Mouse (Mus musculus) intestine, postnatal 0 days (tissue): ENCODE measurements at regions not wholly inside any gene's neighbourhood (a gene's known extent, or its start where the extent isn't known, plus 50 kb on each side); places are given as distances from the start of the nearest gene placed in this dataset.
A peak's percentile ranks its signal among the peaks of the same experiment; 100 is the strongest.
"Not testable (repeated sequence)": the region's sequence is repeated elsewhere in the genome, so short reads cannot be mapped to it uniquely, and the experiment has no call there.

ENCODE experiments used
- ATAC-seq: fragments of 200-750 bp; cut with Nextera tagmentation; 2 replicates; pipeline ENCODE4 v1.8.0; 2017; ENCODE audit warnings: mild to moderate bottlenecking, moderate TSS enrichment, moderate library complexity
- H3K27ac ChIP-seq: fragments of 300-500 bp; sonication (generic); 2 replicates; pipeline ENCODE4 v1.5.1; 2014; ENCODE audit warnings: mild to moderate bottlenecking, low read depth, low read length, moderate library complexity
- H3K27me3 ChIP-seq: fragments of 300-500 bp; sonication (generic); replicated peaks from 2 replicates; pipeline ENCODE4 v1.6.1; 2014; ENCODE audit warnings: low read length, mixed read lengths; ENCODE audit not compliant: control insufficient read depth, insufficient read depth
- H3K36me3 ChIP-seq: fragments of 300-500 bp; sonication (generic); 2 replicates; pipeline ENCODE4 v1.6.1; 2014; ENCODE audit warnings: mild to moderate bottlenecking, moderate library complexity; ENCODE audit not compliant: control insufficient read depth, insufficient read depth
- H3K4me1 ChIP-seq: fragments of 300-500 bp; sonication (generic); replicated peaks from 2 replicates; pipeline ENCODE4 v1.6.1; 2014; ENCODE audit warnings: antibody characterized with exemption, low read length, mixed read lengths; ENCODE audit not compliant: control insufficient read depth, insufficient read depth
- H3K4me2 ChIP-seq: fragments of 300-500 bp; sonication (generic); replicated peaks from 2 replicates; pipeline ENCODE4 v1.6.1; 2014; ENCODE audit warnings: low read depth, mild to moderate bottlenecking, moderate library complexity
- H3K4me3 ChIP-seq: fragments of 300-500 bp; sonication (generic); 2 replicates; pipeline ENCODE4 v1.5.1; 2014; ENCODE audit warnings: low read depth, low read length
- H3K9ac ChIP-seq: fragments of 300-500 bp; sonication (generic); 2 replicates; pipeline ENCODE4 v1.6.1; 2014; ENCODE audit warnings: mild to moderate bottlenecking, low read depth, low read length
- H3K9me3 ChIP-seq: fragments of 300-500 bp; sonication (generic); 2 replicates; pipeline ENCODE4 v1.6.1; 2016; ENCODE audit warnings: mixed run types; ENCODE audit not compliant: control insufficient read depth
- CTCF ChIP-seq: sonication (generic); IDR thresholded peaks from 2 replicates; pipeline ENCODE4 v1.5.1; 2016; ENCODE audit warnings: low read depth, mild to moderate bottlenecking, control low read depth, antibody characterized with exemption, moderate library complexity
- WGBS: fragments of 180-500 bp; shearing (Covaris S2); extraction: QIAGEN DNeasy Blood & Tissue Kit; methylation state at CpG from one replicate; pipeline ENCODE4 v1.1.7; 2014; 5-methylcytosine and 5-hydroxymethylcytosine counted together

GRCm38 (mm10) chr3:84390769-84391168, 84.1 kb upstream of the Trim2 start:
- no peaks in the 10 kb centered on the region for H3K9me3 ChIP-seq
- H3K36me3 ChIP-seq = no peaks in the 10 kb centered on the region
- no peaks in the 10 kb centered on the region for H3K4me1 ChIP-seq
- no peaks in the 10 kb centered on the region for H3K27me3 ChIP-seq
- no peak for TF ChIP-seq CTCF
- H3K9ac ChIP-seq = no peak overlapping the region
- ATAC-seq = peak; percentile 94
- H3K27ac ChIP-seq = peak overlapping the region; percentile 41
- 53% methylated on average over 5 of the region's 5 CpGs for WGBS
- H3K4me3 ChIP-seq = no peak overlapping the region
- H3K4me2 ChIP-seq = no peak overlapping the region

GRCm38 (mm10) chr3:84388486-84388885, 81.8 kb upstream of the Trim2 start:
- Histone ChIP-seq H3K4me3 (no peak overlapping the region), H3K27me3 (no peaks in the 10 kb centered on the region), H3K4me2 (no peak overlapping the region), H3K27ac (no peak overlapping the region), H3K9me3 (no peaks in the 10 kb centered on the region), H3K36me3 (no peaks in the 10 kb centered on the region), H3K4me1 (no peaks in the 10 kb centered on the region), H3K9ac (no peak overlapping the region)
- ATAC-seq = 0 out of 2 replicates have a peak, but pooled peaks have one; percentile 41
- TF ChIP-seq CTCF = no peak
- WGBS = 71% methylated on average over 6 of the region's 6 CpGs

GRCm38 (mm10) chr3:84385656-84386055, 79.0 kb upstream of the Trim2 start:
- no peak overlapping the region for H3K4me3 ChIP-seq
- no peak for TF ChIP-seq CTCF
- no peaks in the 10 kb centered on the region for H3K27me3 ChIP-seq
- H3K4me1 ChIP-seq = no peaks in the 10 kb centered on the region
- 76% methylated on average over 5 of the region's 5 CpGs for WGBS
- no peaks in the 10 kb centered on the region for H3K36me3 ChIP-seq
- no peaks in the 10 kb centered on the region for H3K9me3 ChIP-seq
- H3K9ac ChIP-seq = no peak overlapping the region
- ATAC-seq = no peak
- no peak overlapping the region for H3K27ac ChIP-seq
- H3K4me2 ChIP-seq = no peak overlapping the region

GRCm38 (mm10) chr3:84383559-84383958, 76.9 kb upstream of the Trim2 start:
- 73% methylated on average over 3 of the region's 3 CpGs for WGBS
- ATAC-seq = no peak
- H3K9me3 ChIP-seq = no peaks in the 10 kb centered on the region
- no peaks in the 10 kb centered on the region for H3K27me3 ChIP-seq
- no peaks in the 10 kb centered on the region for H3K36me3 ChIP-seq
- no peak overlapping the region for H3K27ac ChIP-seq
- no peaks in the 10 kb centered on the region for H3K4me1 ChIP-seq
- H3K9ac ChIP-seq = no peak overlapping the region
- H3K4me3 ChIP-seq = no peak overlapping the region
- no peak for TF ChIP-seq CTCF
- H3K4me2 ChIP-seq = no peak overlapping the region

GRCm38 (mm10) chr3:84383038-84383437, 76.4 kb upstream of the Trim2 start:
- not testable (repeated sequence) for H3K4me2 ChIP-seq, H3K4me3 ChIP-seq, H3K4me1 ChIP-seq, H3K9me3 ChIP-seq, H3K36me3 ChIP-seq, H3K9ac ChIP-seq, H3K27me3 ChIP-seq, ATAC-seq, H3K27ac ChIP-seq

GRCm38 (mm10) chr3:84382006-84382405, 75.3 kb upstream of the Trim2 start:
- Histone ChIP-seq H3K9ac (no peak overlapping the region), H3K27me3 (no peaks in the 10 kb centered on the region), H3K4me2 (no peak overlapping the region), H3K4me1 (no peaks in the 10 kb centered on the region), H3K27ac (no peak overlapping the region), H3K36me3 (no peaks in the 10 kb centered on the region), H3K4me3 (no peak overlapping the region), H3K9me3 (no peaks in the 10 kb centered on the region)
- TF ChIP-seq CTCF = no peak
- 69% methylated on average over 4 of the region's 4 CpGs for WGBS
- no peak for ATAC-seq

- no peak for ATAC-seq
- WGBS = 79% methylated on average over 4 of the region's 4 CpGs
- no peak for TF ChIP-seq CTCF
- Histone ChIP-seq H3K4me3 (no peak overlapping the region), H3K9ac (no peak overlapping the region), H3K27ac (no peak overlapping the region), H3K4me1 (no peaks in the 10 kb centered on the region), H3K27me3 (no peaks in the 10 kb centered on the region), H3K9me3 (no peaks in the 10 kb centered on the region), H3K36me3 (no peaks in the 10 kb centered on the region), H3K4me2 (no peak overlapping the region)
Measured at GRCm38 (mm10) chr3:84378987-84379556, 72.4 kb upstream of the Trim2 start.
